Mouse (Mus musculus) neural tube, embryonic 15.5 days (tissue): ENCODE measurements around the gene Asic2. TPM values are rescaled to one million over a fixed set of nuclear protein-coding genes. Genes with fewer than 3 reads are reported as not detected.

Experiments used
- ATAC-seq: fragments of 200-750 bp; cut with Nextera tagmentation; 2 replicates; pipeline ENCODE4 v1.8.0; 2017; ENCODE audit warnings: mild to moderate bottlenecking, moderate TSS enrichment, moderate library complexity; ENCODE audit not compliant: low FRiP score
- H3K27ac ChIP-seq: fragments of 300-500 bp; sonication (generic); replicated peaks from 2 replicates; pipeline ENCODE4 v1.5.1; 2015; ENCODE audit warnings: mild to moderate bottlenecking, inconsistent platforms
- H3K27me3 ChIP-seq: fragments of 300-500 bp; sonication (generic); replicated peaks from 2 replicates; pipeline ENCODE4 v1.6.1; 2015; ENCODE audit warnings: inconsistent platforms
- H3K36me3 ChIP-seq: fragments of 300-500 bp; sonication (generic); 2 replicates; pipeline ENCODE4 v1.6.1; 2015; ENCODE audit warnings: inconsistent platforms
- H3K4me1 ChIP-seq: fragments of 300-500 bp; sonication (generic); 2 replicates; pipeline ENCODE4 v1.6.1; 2015; ENCODE audit warnings: inconsistent platforms
- H3K4me2 ChIP-seq: fragments of 300-500 bp; sonication (generic); 2 replicates; pipeline ENCODE4 v1.6.1; 2015; ENCODE audit warnings: inconsistent platforms, mild to moderate bottlenecking, moderate library complexity
- H3K4me3 ChIP-seq: fragments of 300-500 bp; sonication (generic); replicated peaks from 2 replicates; pipeline ENCODE4 v1.5.1; 2015; ENCODE audit warnings: mild to moderate bottlenecking, inconsistent platforms
- H3K9ac ChIP-seq: fragments of 300-500 bp; sonication (generic); replicated peaks from 2 replicates; pipeline ENCODE4 v1.6.1; 2015; ENCODE audit warnings: mild to moderate bottlenecking, inconsistent platforms
- H3K9me3 ChIP-seq: fragments of 300-500 bp; sonication (generic); replicated peaks from 2 replicates; pipeline ENCODE4 v1.6.1; 2016; ENCODE audit warnings: inconsistent platforms
- WGBS: fragments of 180-500 bp; shearing (Covaris S2); methylation state at CpG from one replicate; pipeline ENCODE4 v1.1.7; 2015; ENCODE audit warnings: mixed read lengths; 5-methylcytosine and 5-hydroxymethylcytosine counted together
- polyA plus RNA-seq: library from polyadenylated mRNA; unstranded; fragments of >200 nt; fragmentation: Nextera tagmentation; extraction: Ambion mirVana; gene quantifications from 2 replicates; pipeline ENCODE4 v1.2.1, GENCODE M21; 2015

Asic2 gene
- polyA plus RNA-seq, 1 experiment from 2014 or later, result 21.3 TPM

- 37% methylated on average over 4 of the region's 4 CpGs for WGBS
- ATAC-seq, result no peak
- H3K27ac ChIP-seq, result no peak overlapping the region
- no peaks in the 10 kb centered on the region for H3K27me3 ChIP-seq
- no peaks in the 10 kb centered on the region for H3K36me3 ChIP-seq
- H3K9me3 ChIP-seq, result no peaks in the 10 kb centered on the region
- H3K4me1 ChIP-seq, result 0 out of 2 replicates have a peak, but pooled peaks cover 6% of the 10 kb centered on the region
- H3K9ac ChIP-seq, result no peak overlapping the region
- no peak overlapping the region for H3K4me2 ChIP-seq
- H3K4me3 ChIP-seq, result no peak overlapping the region
These were observed 1061.8 kb downstream of the Asic2 start for GRCm38 (mm10) chr11:80906456-80906855.

- Histone ChIP-seq H3K27me3 (no peaks in the 10 kb centered on the region), H3K27ac (no peak overlapping the region), H3K4me3 (no peak overlapping the region), H3K36me3 (no peaks in the 10 kb centered on the region), H3K4me2 (no peak overlapping the region), H3K4me1 (0 out of 2 replicates have a peak, but pooled peaks cover 6% of the 10 kb centered on the region), H3K9ac (no peak overlapping the region), H3K9me3 (no peaks in the 10 kb centered on the region)
- ATAC-seq, result no peak
- 35% methylated on average over 2 of the region's 2 CpGs for WGBS
These were observed 1063.7 kb downstream of the Asic2 start for GRCm38 (mm10) chr11:80904559-80904958.

- no peaks in the 10 kb centered on the region for H3K36me3 ChIP-seq
- no peaks in the 10 kb centered on the region for H3K9me3 ChIP-seq
- 90% methylated on average over 10 of the region's 10 CpGs for WGBS
- H3K4me1 ChIP-seq, result 0 out of 2 replicates have a peak, but pooled peaks cover 6% of the 10 kb centered on the region
- H3K27me3 ChIP-seq, result no peaks in the 10 kb centered on the region
- no peak overlapping the region for H3K9ac ChIP-seq
- no peak overlapping the region for H3K4me2 ChIP-seq
- no peak overlapping the region for H3K27ac ChIP-seq
- no peak overlapping the region for H3K4me3 ChIP-seq
- ATAC-seq, result no peak
These were observed 1064.8 kb downstream of the Asic2 start for GRCm38 (mm10) chr11:80903426-80903825.

GRCm38 (mm10) chr11:80902664-80903063, 1065.6 kb downstream of the Asic2 start:
- Histone ChIP-seq H3K4me1 (0 out of 2 replicates have a peak, but pooled peaks cover 6% of the 10 kb centered on the region), H3K9me3 (no peaks in the 10 kb centered on the region), H3K4me2 (no peak overlapping the region), H3K27me3 (no peaks in the 10 kb centered on the region), H3K36me3 (no peaks in the 10 kb centered on the region), H3K9ac (no peak overlapping the region), H3K4me3 (no peak overlapping the region), H3K27ac (no peak overlapping the region)
- no peak for ATAC-seq
- WGBS, result 19% methylated on average over 7 of the region's 7 CpGs

GRCm38 (mm10) chr11:80900555-80900954, 1067.7 kb downstream of the Asic2 start:
- H3K4me1 ChIP-seq, result 0 out of 2 replicates have a peak, but pooled peaks cover 6% of the 10 kb centered on the region
- no peaks in the 10 kb centered on the region for H3K36me3 ChIP-seq
- no peak for ATAC-seq
- no peak overlapping the region for H3K4me2 ChIP-seq
- H3K27me3 ChIP-seq, result no peaks in the 10 kb centered on the region
- H3K9ac ChIP-seq, result no peak overlapping the region
- WGBS, result 94% methylated on average over 4 of the region's 4 CpGs
- H3K27ac ChIP-seq, result no peak overlapping the region
- H3K4me3 ChIP-seq, result no peak overlapping the region
- H3K9me3 ChIP-seq, result no peaks in the 10 kb centered on the region

- no peak for ATAC-seq
- no peaks in the 10 kb centered on the region for H3K9me3 ChIP-seq
- no peak overlapping the region for H3K27ac ChIP-seq
- H3K9ac ChIP-seq, result no peak overlapping the region
- no peaks in the 10 kb centered on the region for H3K4me1 ChIP-seq
- 86% methylated on average over 3 of the region's 3 CpGs for WGBS
- H3K36me3 ChIP-seq, result no peaks in the 10 kb centered on the region
- no peak overlapping the region for H3K4me3 ChIP-seq
- no peak overlapping the region for H3K4me2 ChIP-seq
- no peaks in the 10 kb centered on the region for H3K27me3 ChIP-seq
These were observed 1072.4 kb downstream of the Asic2 start for GRCm38 (mm10) chr11:80895853-80896252.

GRCm38 (mm10) chr11:80889336-80890063, 1078.8 kb downstream of the Asic2 start:
- Histone ChIP-seq H3K9ac (no peak overlapping the region), H3K4me2 (no peak overlapping the region), H3K27ac (no peak overlapping the region), H3K9me3 (no peaks in the 10 kb centered on the region), H3K27me3 (no peaks in the 10 kb centered on the region), H3K4me1 (no peaks in the 10 kb centered on the region), H3K4me3 (no peak overlapping the region), H3K36me3 (no peaks in the 10 kb centered on the region)
- no peak for ATAC-seq
- WGBS, result 10% methylated on average over 7 of the region's 7 CpGs

- Histone ChIP-seq H3K4me3 (no peak overlapping the region), H3K4me1 (no peaks in the 10 kb centered on the region), H3K4me2 (no peak overlapping the region), H3K9ac (no peak overlapping the region), H3K36me3 (no peaks in the 10 kb centered on the region), H3K27me3 (no peaks in the 10 kb centered on the region), H3K27ac (no peak overlapping the region), H3K9me3 (no peaks in the 10 kb centered on the region)
- WGBS, result 54% methylated on average over 3 of the region's 3 CpGs
- ATAC-seq, result no peak
These were observed 1081.2 kb downstream of the Asic2 start for GRCm38 (mm10) chr11:80887021-80887420.

GRCm38 (mm10) chr11:80886365-80886764, 1081.9 kb downstream of the Asic2 start:
- Histone ChIP-seq H3K27me3 (no peaks in the 10 kb centered on the region), H3K36me3 (no peaks in the 10 kb centered on the region), H3K9me3 (no peaks in the 10 kb centered on the region), H3K9ac (no peak overlapping the region), H3K4me1 (no peaks in the 10 kb centered on the region), H3K4me2 (no peak overlapping the region), H3K4me3 (no peak overlapping the region), H3K27ac (no peak overlapping the region)
- no peak for ATAC-seq
- WGBS, result 84% methylated on average over 7 of the region's 7 CpGs

GRCm38 (mm10) chr11:80884521-80885231, 1083.6 kb downstream of the Asic2 start:
- Histone ChIP-seq H3K4me3 (no peak overlapping the region), H3K4me2 (no peak overlapping the region), H3K4me1 (no peaks in the 10 kb centered on the region), H3K36me3 (peaks cover 5% of the 10 kb centered on the region; the same call in 1 of the 2 replicates), H3K9ac (no peak overlapping the region), H3K27ac (no peak overlapping the region), H3K9me3 (no peaks in the 10 kb centered on the region), H3K27me3 (no peaks in the 10 kb centered on the region)
- 86% methylated on average over 6 of the region's 6 CpGs for WGBS
- ATAC-seq, result no peak

GRCm38 (mm10) chr11:80882229-80882810, 1085.9 kb downstream of the Asic2 start:
- Histone ChIP-seq H3K36me3 (peaks cover 5% of the 10 kb centered on the region; the same call in 1 of the 2 replicates), H3K9me3 (no peaks in the 10 kb centered on the region), H3K9ac (no peak overlapping the region), H3K27me3 (no peaks in the 10 kb centered on the region), H3K4me3 (no peak overlapping the region), H3K27ac (no peak overlapping the region), H3K4me2 (no peak overlapping the region), H3K4me1 (peaks cover 2% of the 10 kb centered on the region; the same call in 1 of the 2 replicates)
- no peak for ATAC-seq
- WGBS, result 80% methylated on average over 7 of the region's 7 CpGs
